Mouse (Mus musculus): ENCODE measurements around the gene Art1.

Gene Art1

GRCm38 (mm10) chr7:102101487-102101886, at the start of gene Art1:
Gene Art1, plus strand, starts transcription at chr7:102101743.
- ATAC-seq (ENCODE audit: low TSS enrichment), result no peak

- no peak for ATAC-seq (ENCODE audit: low TSS enrichment)
Measured at GRCm38 (mm10) chr7:102061353-102061752, 40.2 kb upstream of the Art1 start.

GRCm38 (mm10) chr7:102062203-102062602, 39.3 kb upstream of the Art1 start:
- ATAC-seq (ENCODE audit: low TSS enrichment), result no peak

- ATAC-seq (ENCODE audit: low TSS enrichment), result no peak
Measured at GRCm38 (mm10) chr7:102063891-102064290, 37.7 kb upstream of the Art1 start.

DNA sequence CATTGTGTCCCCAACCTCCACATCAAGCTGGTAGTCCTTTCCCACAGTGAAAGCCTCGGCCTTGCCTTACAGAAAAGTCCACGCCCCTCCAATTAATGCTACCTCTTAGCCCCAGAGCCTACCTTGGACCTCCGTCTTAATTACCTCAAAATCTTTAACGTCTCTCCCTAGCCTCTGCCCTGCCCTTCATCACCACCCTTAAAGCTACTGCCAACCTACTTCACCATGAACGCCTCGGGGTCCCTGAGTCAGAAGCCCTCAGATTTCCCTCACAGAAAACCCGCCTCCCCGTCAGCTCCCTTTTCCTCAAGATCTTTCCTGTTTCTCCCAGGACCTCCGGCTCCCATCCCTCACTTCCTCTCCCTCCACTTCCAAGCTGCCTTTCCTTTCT, 36.9 kb upstream of the Art1 start:
- peak; percentile 35 for ATAC-seq (ENCODE audit: low TSS enrichment)

DNA sequence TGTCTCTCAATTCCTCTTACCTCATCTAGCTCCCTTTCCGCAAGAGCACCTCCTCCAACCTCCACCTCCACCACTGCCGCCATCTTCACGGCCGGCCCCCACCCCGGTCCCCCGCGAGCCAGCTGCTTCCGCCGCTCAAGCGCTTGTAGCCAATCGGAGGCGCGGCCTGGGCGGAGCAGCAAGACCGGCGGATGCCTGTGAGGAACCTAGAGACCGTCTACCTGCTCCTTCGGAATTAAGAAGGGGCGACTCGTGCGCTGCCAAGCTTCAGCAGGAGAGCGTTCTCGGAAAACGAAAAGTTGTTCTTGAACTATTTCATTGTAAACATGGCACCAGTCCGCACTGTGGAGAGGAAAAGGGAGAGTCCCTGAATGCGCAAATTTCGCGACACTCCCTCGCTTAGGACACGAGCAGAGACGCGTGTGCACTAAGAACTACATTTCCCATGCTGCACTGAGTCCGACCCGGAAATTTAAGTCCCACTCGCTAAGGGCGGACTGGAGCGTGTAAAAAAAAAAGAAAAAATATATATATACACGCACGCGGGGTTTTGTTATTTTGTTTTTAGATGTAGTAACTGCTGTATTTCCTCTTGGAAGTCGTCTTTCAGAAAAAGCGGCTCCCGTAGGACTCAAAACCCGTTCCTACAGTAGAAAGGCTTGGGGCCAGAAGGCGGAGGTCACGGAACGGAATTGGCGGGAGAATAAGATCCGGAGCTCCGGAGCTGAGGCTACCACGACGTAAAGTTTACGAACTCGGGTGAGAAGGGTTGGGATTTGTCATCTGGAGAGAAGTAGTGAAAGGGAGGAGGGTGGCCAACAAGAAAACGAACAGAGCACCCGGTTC, 36.3 kb upstream of the Art1 start, which contains the start of the genes Rnf121, Xndc1 and Xntrpc:
Gene Rnf121 (minus strand): TSS at position 424 of the 846 bp plus-strand sequence.
Gene Xndc1 (plus strand): TSS at position 466 of the 846 bp plus-strand sequence.
Gene Xntrpc (plus strand): TSS at position 668 of the 846 bp plus-strand sequence.
- peak; percentile 99 for ATAC-seq (ENCODE audit: low TSS enrichment)

DNA sequence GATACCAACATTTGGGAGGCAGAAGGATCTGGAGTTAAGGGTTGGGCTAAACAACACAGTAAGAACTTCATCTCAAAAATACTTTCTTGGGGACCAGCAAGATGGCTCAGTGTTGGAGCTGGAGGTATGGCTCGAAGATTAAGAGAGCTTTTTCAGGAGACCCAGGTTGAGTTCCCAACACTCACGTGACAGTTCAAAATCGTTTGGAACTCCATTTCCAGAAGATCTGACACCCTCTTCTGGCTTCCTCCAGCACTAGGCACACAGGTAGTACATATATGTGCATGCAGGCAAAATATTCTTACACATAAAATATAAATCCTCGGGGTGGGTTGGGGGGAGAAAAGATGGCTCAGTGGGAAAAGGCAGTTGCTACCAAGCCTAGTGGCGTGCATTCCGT, 35.2 kb upstream of the Art1 start:
- ATAC-seq (ENCODE audit: low TSS enrichment), result no peak

DNA sequence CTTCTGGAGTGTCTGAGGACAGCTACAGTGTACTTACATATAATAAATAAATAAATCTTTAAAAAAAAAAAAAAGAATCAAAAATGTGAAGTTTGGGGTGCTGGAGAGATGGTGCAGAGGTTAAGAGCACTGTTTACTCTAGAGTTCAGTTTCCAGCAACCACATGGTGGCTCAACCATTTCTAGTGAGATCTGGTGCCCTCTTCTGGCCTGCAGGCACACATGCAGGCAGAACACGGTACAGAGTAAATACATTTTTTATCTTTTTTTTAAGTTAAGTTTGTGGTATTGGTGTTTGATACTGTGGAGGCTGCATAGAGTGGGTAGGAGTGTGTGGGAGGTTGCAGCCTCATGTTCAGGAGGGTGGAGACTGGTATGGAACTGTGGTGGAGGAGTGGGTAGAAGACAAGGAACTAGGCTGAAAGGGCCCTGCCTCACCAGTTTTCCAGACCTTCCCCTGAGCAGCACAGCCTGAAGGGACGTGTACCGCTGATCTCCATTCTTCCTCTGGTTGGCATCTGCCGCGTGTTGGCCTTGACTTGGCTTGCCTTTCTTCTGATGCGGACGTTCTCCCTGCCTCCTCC, 24.7 kb upstream of the Art1 start:
- no peak for ATAC-seq (ENCODE audit: low TSS enrichment)

- ATAC-seq (ENCODE audit: low TSS enrichment), result no peak
Measured at GRCm38 (mm10) chr7:102078517-102078916, 23.0 kb upstream of the Art1 start.

GRCm38 (mm10) chr7:102080311-102080710, 21.2 kb upstream of the Art1 start:
- ATAC-seq (ENCODE audit: low TSS enrichment), result no peak

DNA sequence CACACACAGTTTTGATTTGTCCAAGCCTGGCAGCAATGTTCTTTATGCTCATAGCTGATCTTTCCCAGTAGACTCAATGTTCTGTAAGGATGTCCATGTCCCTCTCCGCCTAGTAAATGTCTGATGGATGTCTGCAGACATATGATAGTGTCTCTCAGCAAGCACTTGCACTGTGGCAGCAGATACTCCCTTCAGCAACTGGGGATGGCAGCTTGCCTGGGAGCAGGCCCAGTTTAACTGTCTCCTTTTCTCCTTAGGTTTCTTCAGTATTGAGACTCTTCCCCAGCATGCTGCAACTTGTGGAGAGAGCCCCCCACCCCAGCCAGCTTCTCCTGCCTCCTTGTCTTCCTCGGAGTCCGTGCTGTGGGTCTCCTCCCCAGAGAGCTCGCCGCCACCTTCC, 19.8 kb upstream of the Art1 start:
- ATAC-seq (ENCODE audit: low TSS enrichment), result no peak

GRCm38 (mm10) chr7:102082816-102083215, 18.7 kb upstream of the Art1 start, which contains the start of gene Trpc2:
Gene Trpc2, plus strand, starts transcription at chr7:102083116.
- ATAC-seq (ENCODE audit: low TSS enrichment), result no peak

DNA sequence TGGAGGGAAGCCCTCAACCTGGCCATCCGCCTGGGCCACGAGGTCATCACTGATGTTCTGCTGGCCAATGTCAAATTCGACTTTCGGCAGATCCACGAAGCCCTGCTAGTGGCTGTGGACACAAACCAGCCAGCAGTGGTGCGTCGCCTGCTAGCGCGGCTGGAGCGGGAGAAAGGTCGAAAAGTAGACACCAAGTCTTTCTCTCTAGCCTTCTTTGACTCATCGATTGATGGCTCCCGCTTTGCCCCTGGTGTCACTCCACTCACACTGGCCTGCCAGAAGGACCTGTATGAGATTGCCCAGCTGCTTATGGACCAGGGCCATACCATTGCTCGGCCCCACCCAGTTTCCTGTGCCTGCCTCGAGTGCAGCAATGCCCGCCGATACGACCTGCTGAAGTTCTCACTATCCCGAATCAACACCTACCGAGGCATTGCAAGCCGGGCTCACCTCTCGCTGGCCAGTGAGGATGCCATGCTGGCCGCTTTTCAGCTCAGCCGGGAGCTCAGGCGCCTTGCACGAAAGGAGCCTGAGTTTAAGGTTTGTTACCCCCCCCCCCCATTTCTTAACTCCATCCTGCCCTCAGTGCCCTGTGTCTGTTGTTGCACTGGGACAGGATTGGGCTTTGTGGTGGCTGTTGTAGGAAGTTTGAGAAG, 17.4 kb upstream of the Art1 start:
- ATAC-seq (ENCODE audit: low TSS enrichment), result no peak

GRCm38 (mm10) chr7:102087336-102087735, 14.2 kb upstream of the Art1 start:
- no peak for ATAC-seq (ENCODE audit: low TSS enrichment)

- no peak; the same call in 1 of the 2 replicates for ATAC-seq (ENCODE audit: low TSS enrichment)
Measured at GRCm38 (mm10) chr7:102099760-102100661, 1.5 kb upstream of the Art1 start.

- ATAC-seq (ENCODE audit: low TSS enrichment), result no peak
Measured at GRCm38 (mm10) chr7:102100868-102101267, 675 bp upstream of the Art1 start.

DNA sequence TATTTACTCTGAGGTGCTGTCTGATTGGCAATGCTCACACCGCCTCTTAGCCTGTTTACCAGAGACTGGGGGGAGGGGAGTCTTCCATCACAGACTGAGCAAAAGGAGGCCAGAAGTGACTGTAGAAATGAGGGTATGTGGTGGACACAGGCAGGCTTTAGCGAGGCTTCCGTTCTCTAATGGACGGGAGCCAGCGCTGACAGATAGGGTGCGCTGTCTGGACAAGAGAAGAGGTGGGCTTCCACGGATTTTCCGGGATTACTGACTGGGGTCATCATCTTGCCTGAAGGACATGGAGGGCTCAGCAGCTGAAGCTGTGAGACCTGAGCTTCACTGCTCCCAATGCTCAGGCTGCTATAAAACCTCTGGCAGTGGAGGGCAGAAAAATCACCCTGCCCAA, 698 bp downstream of the Art1 start:
- ATAC-seq (ENCODE audit: low TSS enrichment), result no peak

DNA sequence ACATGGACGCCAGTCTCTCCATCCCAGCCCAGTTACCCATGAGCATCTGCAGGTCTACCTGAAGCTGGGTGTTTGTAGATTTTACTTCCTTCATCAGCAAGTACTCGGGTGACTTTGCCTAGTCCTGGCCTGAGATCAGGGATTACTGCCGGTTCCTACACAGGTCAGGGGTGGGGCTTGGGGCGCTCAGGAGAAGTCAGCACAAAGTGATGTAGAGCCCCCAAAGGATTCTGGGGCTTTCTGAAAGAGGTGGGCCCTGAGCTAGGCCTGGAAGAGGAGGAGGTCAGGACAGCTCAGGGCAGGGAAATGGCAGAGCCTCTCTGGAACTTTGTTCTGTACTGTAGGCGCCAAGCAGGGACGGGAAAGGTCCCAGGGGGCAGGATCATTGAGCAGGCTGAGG, 1.2 kb downstream of the Art1 start:
- ATAC-seq (ENCODE audit: low TSS enrichment), result no peak

GRCm38 (mm10) chr7:102103555-102103954, 2.0 kb downstream of the Art1 start:
- ATAC-seq (ENCODE audit: low TSS enrichment), result no peak

GRCm38 (mm10) chr7:102104126-102104525, 2.6 kb downstream of the Art1 start:
- ATAC-seq (ENCODE audit: low TSS enrichment), result no peak

DNA sequence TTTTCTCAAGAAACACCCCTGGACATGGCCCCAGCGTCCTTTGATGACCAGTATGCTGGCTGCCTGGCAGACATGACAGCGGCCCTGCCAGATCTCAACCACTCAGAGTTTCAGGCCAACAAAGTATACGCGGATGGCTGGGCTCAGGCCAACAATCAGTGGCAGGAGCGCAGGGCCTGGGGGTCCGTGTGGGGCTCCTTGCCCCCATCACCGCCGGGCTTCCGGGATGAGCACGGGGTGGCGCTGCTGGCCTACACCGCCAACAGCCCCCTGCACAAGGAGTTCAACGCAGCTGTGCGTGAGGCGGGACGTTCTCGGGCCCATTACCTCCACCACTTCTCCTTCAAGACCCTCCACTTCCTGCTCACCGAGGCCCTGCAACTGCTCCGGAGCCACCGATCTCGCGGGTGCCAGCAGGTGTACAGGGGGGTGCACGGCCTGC, 5.2 kb downstream of the Art1 start:
- no peak for ATAC-seq (ENCODE audit: low TSS enrichment)

Data from frontal cortex, adult (tissue).